Mouse (Mus musculus) erythroblast, embryonic 14.5 days (primary cell): ENCODE measurements around the gene Wfikkn1.

Experiments used
- GATA1 ChIP-seq: IDR thresholded peaks from 2 replicates; pipeline ENCODE4 v1.6.1; 2012; ENCODE audit warnings: low read length, inconsistent platforms, mixed read lengths
- TAL1 ChIP-seq: IDR thresholded peaks from 3 replicates; pipeline ENCODE4 v1.6.1; 2012; ENCODE audit warnings: low read length, inconsistent platforms, mixed read lengths

- TF ChIP-seq GATA1 (no peak), TAL1 (no peak)
Measured at GRCm38 (mm10) chr17:25893975-25894617, 13.4 kb upstream of the Wfikkn1 start.
